Mouse (Mus musculus) NIH3T3 (cell line): ENCODE data around the gene Ndufs5.

ENCODE experiments used
- DNase-seq: peaks from one replicate; pipeline ENCODE4 v3.0.0-alpha.2; 2012; ENCODE audit warnings: low read depth

The Ndufs5 gene

DNA sequence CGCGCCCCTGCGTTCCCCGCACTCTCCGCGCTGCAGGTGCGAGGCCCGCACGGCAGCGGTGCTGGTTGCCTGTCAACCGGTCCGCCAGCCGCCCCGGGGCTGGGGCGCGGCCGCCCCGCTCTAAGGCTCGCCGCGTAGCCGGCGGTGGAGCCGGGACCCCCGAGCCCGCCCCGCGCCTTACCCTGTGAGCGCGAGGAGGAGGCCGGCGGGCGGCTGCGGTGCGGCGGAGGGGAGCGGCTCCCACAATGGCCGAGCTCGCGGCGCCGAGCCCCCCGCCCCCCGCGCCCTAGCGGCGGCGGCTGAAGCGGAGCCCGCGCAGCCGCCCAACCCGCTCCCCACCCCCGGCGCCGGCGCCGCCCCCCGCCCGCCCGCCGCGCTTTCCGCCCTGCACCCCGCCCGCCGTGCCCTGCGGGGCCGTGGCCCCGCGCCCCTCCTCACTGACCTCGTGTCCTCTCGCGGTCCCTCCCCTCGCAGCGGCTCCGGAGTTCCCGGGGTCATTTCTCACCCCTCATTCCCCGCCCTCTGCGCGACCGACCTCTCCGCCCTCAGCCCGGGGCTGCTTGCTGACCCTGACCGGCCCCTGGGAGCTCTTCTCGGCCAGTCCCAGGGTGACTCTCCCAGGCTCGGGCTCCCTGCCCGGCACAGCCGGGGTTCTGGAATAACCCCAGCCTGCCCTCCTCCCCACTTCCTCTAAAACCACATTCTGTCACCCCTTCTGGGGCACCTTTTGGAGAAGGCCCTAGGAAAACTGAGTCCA is 30.8 kb downstream of the Ndufs5 start:
- DNase-seq = no peak

- no peak for DNase-seq
Measured at GRCm38 (mm10) chr4:123686368-123687024, 31.5 kb downstream of the Ndufs5 start.

DNA sequence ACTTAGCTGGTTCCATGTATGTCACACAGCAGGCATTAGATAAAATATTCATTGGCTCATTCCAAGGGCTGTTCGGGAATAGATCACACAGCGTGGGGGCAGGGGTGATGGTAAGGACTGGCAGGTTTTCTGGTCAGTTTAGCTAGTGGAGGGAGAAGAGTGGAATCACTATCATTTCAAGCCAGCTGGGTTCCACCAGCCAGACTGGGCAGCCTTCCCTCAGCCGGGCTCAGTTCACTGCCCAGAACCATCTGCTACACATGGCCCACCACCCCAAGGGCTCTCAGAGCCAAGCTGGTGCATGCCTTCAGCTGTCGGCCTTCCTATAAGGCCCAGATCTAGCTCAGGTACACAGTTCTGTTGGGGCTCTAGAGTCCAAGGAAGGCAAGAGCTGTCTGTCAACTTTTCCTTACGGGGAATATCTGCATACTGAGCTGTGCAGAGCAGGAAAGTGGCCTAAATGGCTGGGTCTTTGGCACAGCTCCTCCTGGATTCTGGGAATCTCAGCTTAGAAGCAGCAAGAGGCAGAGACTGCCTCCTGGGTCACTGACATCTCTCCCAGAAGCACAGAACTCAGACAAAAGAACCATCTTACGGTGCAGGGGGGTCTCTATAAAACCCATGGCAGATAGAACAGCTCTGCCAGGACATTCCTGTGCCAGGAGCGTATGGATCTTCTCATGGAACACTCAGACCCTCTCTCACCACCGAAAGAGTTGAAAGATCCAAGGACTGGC is 32.3 kb downstream of the Ndufs5 start:
- DNase-seq = no peak

DNA sequence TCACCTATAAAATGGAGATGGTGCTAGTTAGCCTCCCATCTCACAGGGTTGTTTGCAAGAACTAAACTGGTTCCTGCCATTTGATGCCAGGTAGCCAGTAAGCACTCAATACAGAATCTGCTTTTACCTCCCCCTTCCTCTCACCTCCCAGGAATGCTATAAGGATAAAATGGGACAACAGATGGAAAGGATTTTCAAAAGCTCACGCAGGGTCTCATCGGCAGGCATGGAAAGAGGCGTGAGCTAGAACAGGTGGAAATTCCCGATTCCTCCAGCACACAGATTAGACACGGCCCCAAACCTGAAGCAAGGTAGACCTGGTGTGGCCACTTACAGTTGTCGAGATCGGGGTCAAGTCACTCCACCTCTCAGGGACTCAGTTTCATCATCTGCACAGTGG is 33.0 kb downstream of the Ndufs5 start:
- DNase-seq = no peak

DNA sequence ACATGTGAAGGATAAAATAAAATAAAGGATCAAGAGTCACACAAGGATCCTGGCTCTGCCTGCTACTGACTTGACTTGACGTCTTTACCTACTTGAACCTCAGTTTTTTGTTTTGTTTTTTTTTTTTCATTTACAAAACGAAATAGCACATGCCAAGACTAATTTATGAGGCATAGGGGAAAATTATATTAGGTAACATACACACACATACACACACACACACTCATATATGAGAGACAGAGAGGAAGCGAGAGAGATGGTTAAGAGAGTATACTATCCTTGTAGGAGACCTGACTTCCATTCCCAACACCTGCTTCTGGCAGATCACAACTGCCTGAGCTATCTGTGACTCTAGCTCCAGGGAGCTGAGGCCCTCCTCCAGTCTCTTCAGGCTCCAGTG is 33.7 kb downstream of the Ndufs5 start, which contains the start of gene Macf1:
Macf1 (minus strand) TSS at position 101 of the 400 bp plus-strand sequence.
- no peak for DNase-seq

- no peak for DNase-seq
Measured at GRCm38 (mm10) chr4:123682291-123682690, 35.7 kb downstream of the Ndufs5 start.

GRCm38 (mm10) chr4:123680962-123681361 is 37.0 kb downstream of the Ndufs5 start:
- no peak for DNase-seq

DNA sequence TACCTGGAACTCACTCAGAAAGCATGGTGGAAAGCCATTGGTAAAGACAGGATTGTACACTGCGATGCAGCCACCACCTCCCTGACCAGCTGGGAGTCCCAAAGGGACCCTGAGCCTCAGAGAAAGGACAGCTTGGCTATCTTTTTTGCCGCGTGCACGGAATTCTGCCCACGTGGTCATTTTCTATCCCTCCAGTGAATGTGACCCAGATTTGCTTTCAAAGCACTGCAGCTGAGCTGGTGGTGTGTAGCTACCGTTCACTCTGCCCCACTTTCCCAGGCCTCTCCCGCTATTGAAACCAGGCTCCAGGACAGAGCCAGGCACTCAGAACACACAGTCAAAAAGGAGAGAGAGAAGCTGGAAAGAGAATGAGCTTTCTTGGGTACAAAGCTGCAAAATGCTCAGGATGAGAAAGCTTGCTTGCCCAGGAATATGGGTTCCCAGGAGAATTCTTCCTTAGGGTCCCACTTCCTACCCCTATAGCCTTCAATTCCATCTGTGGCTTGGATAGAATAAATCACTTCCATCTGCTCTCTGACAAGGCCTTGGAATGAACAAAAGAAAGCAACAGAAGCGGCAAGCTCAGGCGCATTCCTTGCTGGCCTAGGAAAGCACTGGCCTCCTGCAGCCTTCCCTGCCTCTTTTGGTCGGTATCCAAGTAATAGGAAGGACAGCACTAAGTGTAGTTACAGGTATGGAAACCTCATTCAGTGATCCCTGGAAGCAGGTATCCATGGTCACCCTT is 40.8 kb downstream of the Ndufs5 start:
- peak; percentile 39 for DNase-seq

DNA sequence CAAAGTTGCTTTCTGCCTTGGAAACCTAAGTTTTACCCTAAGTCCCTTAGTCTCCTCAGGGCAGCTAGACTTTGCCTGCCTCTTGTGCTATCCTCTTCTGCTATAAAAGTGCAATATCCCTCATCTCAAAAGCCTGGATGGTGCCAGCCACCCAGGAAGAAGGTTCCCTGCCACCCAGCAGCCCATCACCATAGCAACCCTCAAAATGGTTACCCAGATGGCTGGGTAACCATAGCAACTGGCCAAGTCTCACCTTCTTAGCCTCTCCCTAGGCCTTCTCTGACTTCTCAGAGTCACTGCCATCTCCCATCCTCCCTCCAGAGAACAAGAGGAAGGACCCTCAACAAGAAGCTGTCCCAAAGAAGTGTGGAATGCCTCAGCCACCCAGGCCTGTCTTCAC is 47.4 kb downstream of the Ndufs5 start:
- DNase-seq = no peak

- no peak for DNase-seq
Measured at GRCm38 (mm10) chr4:123669696-123670095, 48.3 kb downstream of the Ndufs5 start.

DNA sequence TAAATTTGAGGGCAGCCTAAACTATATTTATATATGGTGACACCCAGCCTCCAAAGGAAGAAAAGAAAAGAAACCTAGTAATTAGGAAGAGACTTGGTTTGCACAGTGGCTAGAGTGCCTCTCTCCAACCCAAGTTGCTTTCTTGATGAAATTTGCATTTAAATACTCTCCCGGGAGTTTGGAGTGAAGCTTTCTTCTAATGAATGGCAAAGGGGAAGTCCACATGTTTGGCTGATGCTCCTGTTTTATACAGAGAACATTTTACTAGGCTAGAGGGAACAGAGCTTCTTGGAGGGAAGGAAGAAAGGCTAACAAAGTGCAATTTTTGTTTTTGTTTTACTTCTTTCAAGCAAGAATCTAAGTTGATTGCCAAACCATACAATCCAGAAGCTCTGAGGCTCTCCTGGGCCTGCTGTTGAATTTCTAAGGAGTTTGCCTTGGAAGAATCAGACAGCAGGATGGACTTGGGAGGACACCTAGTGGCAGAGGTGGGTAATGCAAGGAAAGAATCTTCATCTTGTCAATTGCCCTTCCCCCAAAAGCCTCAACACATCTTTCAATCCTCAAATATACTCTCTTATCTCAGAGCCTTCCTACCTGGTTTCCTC is 50.6 kb downstream of the Ndufs5 start:
- DNase-seq = peak; percentile 95

DNA sequence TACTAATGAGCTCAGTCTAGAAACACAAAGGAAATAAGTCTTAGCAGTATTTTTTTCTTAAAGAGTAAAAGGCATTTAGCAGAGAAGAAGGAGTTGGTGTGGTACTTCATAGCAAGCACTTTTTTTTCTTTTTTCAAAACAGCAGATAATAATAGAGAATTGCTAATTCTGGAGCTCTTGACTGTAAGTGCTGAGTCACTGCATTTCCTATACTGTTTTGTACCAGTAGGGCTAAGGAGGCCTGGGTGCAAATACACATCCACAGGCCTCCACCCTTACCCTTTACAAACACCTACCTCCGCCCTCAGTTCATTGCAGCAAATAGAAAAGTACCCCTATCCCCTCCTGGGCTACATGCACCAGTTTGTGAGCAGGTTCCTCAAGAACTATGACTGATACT is 51.5 kb downstream of the Ndufs5 start:
- peak; percentile 50 for DNase-seq

GRCm38 (mm10) chr4:123665681-123666278 is 52.2 kb downstream of the Ndufs5 start:
- peak; percentile 17 for DNase-seq

DNA sequence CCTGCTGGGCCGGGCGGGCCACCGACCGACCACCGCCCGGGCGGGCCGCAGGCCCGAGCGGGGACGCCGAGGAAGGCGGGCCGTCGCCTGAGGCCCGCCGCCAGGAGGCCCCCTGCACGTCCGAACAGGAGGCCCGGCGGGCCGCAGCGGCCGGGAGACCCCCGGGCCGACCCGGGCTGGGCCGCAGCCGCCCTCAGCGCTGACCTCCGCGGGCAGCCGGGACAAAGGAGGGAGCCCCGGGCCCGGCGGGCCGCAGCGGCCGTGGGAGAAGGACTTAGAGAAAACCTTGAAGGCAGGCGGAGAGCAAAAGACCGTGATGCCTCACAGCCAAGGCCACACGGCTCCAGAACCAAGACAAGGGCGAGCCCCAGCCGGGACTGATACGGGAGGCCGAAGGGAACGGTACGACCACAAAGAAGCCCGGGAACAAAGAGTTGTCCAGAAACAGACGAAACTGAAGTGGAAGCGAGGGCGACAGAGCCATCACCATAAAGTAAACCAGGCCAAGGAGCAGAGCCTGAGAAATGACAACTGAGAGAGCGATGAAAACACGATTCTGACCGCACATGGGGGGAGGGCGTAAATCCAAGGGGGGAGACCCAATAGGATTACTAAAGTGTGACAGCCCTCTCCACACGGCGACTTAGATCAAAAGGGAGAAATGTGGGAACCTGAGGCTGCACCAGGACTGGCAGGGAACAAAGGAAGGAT is 52.9 kb downstream of the Ndufs5 start:
- DNase-seq = peak; percentile 72

DNA sequence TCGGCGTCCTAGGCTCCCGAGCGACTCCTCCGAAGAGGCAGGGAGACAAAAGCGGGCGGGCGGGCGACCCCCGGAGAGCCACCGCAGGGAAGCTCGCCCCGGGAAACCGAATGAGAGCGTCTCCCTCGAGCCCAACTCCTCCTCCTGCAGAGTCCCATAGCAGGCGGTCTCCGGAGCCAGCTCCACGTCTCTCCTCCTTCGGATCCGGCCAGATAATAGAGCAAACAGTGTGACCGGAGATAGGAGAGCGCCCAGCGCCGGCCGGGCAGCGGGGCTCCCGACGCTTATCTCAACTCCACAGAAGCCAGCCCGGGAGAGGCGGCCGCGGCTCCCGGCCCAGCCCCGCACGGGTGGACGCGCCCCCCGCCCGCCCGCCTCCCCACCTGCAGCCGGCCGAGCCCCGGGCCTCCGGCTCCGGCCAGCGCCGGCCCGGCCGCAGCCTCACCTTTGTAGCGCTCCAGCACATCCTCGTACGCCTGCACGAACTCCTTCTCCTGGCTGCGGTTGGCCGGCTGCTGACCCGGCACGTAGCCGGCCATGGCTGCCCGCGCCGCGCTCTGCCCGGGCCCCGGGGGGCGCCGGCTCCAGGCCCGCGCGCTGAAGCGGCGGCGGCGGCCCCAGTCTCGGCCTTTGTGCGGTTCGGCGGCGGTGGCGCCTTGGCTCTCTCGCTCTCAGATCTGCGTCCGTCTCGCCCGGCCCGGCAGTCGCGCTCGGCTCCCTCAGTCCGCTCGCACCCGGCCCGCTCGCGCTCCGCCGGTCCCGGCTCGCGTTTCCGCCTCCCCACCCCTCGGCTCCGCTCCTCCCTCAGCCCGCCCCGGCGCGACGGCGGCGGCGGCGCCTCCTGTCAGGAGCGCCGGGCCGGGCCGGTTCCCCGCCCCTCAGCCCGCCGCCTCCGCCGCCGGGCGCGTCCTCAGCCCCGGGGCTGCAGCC is 53.7 kb downstream of the Ndufs5 start:
- DNase-seq = peak; percentile 86

DNA sequence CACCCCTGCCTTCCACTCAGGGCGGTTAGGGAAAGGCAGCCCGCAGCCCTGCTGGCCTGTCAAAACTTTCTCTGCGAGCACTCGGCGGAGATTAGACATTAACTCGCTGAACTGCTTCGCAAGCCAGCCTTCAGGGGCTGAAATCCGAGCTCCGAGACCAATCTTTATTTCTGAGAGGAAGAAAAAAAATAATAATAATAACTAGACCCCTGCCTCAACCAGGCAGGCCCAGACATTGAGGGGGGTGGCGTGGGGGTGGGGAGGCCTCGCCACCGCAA is 54.4 kb downstream of the Ndufs5 start:
- peak; percentile 55 for DNase-seq

DNA sequence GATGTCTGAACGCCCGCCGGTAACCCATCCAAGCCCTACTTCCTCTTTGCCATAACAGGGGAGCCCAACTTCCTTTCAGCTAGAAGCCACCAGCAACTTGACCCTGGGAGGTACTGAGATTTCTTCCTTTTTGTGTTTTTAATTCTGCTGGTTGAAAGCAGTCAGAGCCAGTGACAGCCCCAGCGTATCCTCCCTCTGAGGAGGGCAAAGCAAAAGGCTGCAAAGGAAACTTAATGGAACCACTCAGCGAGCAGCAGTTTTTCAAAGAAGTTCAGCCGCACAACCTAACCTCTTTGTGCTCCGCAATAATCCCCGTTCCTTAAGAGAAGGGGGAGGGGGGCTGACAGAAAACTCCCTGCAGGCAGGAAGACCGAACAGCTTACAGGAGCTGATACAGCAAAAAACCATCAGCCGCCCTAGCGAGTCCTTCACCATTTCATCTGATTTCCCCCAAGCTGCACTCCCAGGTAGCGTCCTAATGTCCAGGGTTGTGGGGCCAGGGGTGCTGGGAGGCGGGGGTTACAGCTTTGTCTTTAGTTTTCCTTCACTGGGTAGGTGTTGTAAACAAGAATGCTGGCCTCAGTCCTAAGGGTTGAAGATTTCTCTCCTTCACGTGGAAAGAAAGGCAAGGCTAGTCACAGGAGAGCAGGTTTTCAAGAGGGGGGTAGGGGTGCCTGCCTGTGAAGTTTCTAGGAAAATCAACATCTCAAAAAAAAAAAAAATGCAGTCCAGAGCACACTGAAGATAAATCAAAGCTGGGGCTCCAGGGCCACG is 54.9 kb downstream of the Ndufs5 start:
- no peak for DNase-seq
